Mouse (Mus musculus) natural killer cell, adult 2 months (primary cell): Measurements from ENCODE around the gene Tmem109.

Experiments used
- DNase-seq, 2 experiments: peaks; one replicate each; pipeline ENCODE4 v3.0.0; 2022; ENCODE audit warnings: low spot score in 2 of 2

Tmem109 gene

DNA sequence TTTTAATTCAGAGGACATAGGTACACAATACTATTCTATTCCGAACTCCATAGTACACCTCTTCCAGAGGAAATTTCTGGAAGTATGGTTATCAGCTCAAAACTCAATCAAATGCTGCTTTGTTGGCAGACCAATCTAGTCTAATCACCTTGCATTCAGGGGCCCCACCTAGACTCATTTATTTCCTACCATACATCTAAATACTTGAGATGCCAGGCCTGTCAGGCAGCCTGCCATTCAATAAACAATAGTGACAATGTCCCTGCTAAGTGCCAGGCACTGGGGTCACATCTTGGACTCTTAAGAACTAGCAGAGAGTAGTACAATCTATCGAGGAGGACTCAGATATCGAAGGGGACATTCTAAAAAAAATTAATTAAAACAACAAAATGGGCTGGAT is 10.4 kb upstream of the Tmem109 start:
- DNase-seq, result no peak

DNA sequence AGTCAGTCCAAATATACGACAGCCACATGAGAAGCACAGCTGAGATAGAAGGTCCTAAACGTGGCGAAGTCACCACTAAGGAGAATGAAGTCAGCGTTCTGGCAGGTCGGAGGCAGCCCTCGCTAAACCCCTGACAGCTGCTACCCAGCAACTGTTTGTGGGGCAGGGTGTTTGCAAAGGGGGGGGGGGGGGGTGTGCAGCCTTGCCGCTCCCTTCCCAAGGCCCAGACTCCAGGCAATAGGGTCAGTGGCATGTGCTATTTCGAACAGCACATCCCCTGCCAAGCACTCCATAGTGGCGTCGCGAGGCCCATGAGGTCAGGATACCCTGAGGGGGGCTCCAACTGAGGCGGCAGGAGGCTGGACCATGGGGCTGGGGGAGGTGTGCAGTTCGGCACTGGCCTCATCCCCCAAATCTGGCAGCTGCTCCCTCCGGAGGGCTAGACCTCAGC is 801 bp downstream of the Tmem109 start:
- peak in 1 of 2 experiments; percentile 3 for DNase-seq

DNA sequence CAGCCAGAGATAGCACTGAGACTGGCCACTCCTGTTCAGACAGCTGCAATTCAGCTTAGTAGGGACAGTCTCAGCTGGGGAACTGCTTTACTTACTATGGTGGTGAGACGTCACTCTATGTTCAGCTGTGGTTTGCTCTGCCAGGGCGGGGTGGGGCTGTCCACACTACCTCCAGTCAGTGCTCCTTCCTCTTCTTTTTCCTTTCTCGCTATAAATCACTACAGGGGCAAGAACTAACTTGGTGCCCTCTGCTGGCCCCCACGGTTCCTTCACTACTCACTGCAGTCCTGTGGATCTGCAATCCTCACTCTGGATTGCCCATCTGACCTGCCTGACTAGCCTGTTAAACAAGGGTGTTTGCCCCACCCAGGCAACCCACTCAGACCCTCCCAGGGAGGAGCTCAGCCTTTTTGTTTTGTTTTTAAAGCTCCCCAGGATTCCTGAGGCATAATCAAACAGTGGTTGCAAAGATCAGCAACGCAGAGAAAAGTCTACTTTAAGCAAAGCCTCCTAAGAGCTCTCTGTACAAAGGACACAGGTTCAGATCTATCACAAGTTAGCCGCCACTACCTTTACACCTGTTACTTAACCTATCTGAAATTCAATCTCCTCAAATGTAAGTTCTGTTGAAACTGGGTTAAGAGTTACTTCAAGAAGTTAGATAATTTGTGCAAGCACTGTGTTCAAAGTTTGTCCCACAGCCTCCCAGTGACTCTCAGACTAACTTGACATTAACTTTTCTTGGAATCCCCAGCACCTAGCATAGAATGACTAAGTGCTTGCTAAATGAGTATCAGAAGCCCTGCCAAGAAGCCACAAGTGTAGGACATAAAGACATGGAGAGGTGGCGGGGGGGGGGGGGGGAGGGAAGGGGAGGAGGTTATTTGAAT is 1.5 kb downstream of the Tmem109 start:
- peak; percentile 53 to 82 for DNase-seq

DNA sequence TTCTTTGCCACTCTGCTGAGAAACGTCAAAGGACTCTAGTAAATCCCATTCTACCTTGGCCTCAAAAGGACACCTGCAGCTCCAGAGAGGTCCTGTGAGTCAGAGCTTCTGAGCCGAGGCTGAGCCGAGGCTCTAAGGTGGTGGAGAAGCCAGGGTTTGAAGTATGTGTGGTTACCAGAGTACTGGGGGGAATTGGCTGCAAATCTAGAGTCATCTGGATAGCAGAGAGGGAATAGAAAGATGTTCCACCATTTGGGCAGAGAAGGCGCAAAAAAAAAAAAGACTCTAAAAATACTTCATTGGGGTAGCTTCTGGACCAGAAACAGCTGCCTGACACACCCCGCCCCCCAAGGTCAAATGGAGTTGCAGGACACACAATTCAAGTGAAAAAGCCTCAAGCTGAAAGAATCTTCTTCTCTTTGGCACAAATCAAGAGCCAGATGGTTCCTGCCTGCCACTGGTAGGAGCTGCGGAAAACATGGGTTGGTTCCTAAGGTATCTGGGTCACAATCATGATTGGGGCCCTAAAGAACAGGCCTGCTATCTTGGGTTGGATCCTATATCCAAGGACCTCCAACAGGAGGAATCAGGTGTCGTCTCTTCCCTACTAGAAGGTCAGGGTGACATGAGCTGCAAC is 3.5 kb downstream of the Tmem109 start:
- DNase-seq, result no peak

DNA sequence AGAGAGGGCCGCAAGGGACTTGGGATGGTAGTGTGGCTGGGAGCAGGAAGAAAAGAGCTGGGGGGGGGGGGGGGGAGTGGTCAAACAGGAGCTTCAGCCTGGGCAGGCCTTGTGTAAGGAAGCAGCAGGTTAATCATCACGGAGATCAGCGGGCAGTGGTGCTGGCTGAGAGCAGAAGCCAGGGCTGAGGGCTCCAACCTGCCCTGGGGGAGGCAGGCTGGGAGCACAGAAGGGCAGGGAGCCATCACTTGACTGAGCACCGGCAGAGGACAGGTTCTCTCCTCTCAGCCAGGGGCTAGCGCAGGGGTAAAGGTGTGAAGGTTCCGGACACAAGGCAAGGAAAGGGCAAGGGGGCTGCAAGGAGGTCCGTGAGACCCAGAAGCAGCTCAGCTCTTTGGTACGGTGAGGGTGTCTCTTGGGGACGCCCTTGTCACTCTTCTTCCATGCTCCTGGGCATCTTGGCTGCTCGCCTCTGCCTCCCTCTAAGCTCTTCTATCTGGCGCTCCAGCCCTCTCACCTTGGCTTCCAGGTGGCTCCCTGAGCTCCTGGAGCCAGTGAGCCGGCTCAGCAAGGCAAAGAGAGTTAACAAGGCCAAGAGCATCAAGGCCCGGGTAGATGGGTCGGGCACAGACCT is 10.4 kb downstream of the Tmem109 start:
- no peak for DNase-seq

DNA sequence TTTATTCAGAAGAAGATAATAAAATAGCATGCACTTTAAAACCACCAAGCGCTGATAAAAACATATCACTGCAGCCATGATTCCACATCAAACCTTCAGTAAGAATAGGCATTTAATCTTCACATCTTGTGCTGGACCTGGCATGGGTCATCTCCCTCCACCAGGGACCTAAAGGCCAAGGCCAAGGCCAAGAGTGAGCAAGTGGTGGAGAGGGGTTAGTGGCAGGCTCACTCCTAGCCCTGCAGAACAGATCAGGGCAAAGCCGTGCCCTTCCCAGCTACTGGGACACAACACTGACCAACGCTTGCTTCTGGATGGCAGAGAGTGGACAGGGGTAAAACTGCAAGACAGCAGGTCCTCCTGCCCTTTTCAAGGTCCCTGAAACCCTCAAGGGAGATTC is 11.1 kb downstream of the Tmem109 start:
- DNase-seq, result no peak

DNA sequence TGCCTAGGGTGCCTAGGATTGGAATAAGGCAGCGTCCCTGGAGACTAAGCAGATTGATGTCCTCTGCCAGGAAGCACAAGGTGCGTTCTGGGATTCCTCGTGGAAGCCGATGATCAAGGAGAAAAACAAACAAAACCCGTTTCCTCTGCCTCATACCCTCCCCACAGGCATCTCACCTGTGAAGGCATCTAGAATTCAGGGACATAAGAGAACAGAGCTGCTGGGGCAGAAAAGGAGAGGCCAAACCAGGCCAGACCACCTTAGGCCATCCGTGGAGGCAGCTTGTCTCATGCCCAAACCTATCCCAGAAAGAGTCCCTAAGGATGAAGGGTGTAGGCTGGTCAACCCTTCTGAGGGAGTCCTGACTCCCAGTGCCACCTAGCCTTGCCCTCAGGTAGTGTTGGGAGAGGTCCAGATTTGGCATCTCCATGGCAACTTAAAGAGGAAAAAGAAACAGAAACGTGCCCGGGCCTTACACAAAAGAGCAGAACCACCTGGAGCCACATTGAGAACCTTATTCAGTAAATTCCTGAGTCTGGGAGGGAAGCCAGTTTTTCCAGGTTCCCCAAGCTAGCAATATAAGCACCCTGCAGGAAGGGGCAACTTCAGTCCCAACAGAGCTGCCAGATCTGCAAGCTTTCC is 11.8 kb downstream of the Tmem109 start, which contains the start of gene Tmem132a:
TSS of gene Tmem132a (minus strand) at position 55 of the 642 bp plus-strand sequence.
- no peak for DNase-seq

DNA sequence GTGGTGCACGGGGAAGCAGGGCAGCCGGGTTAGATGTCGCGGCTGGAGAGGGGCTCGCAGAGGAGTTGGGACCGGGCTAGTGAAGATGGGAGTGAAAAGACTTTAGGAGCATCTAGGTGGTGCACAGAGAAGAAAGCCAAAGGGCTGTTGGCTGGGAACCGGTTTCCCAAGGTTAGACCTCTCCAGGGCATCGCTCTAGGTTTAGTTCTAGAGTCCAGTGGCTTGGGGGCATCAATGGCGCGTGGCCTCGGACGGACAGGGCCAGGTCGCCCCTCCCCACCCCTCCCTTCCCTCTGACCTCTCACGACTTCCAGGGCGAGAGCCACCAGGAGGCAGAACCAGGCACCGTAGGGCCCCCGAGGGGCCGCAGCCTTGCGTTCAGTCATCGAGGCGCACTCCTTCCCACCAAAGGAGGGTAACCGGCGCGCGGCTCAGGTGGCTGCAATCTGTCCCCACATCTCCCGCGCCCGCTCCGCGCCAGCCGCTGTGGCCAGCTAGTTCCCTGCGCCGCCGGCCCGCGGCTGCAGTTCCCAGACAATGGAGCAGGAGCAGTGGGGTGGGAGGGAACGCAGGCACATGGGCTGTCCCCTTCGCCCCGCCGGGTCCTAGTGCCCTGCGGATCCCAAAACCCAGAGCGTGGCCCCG is 12.4 kb downstream of the Tmem109 start:
- no peak for DNase-seq

DNA sequence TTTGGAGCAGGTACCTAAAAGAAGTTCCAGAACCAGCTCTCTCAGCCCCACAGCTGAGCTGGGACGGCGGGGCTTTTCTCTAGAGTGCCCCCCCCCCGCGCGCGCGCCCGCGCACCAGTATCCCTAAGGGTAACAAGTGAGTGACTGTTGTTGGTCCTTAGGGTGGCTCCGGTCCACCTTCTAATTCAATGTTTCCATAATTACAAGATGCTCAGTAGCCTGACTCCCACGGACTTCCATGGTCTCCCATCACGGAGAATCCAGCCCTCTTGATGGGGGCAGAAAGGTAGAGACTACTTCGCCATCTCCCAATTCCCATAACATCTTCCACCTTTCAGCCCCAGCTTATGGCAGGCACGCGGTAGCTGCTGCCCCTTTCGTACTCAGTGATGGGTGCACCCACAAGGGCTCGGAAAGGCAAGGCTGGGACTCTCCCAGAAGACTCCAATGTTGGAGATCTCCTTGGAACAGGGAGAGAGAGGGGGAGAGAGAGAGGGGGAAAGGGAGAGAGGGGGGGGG is 13.1 kb downstream of the Tmem109 start:
- DNase-seq, result no peak

DNA sequence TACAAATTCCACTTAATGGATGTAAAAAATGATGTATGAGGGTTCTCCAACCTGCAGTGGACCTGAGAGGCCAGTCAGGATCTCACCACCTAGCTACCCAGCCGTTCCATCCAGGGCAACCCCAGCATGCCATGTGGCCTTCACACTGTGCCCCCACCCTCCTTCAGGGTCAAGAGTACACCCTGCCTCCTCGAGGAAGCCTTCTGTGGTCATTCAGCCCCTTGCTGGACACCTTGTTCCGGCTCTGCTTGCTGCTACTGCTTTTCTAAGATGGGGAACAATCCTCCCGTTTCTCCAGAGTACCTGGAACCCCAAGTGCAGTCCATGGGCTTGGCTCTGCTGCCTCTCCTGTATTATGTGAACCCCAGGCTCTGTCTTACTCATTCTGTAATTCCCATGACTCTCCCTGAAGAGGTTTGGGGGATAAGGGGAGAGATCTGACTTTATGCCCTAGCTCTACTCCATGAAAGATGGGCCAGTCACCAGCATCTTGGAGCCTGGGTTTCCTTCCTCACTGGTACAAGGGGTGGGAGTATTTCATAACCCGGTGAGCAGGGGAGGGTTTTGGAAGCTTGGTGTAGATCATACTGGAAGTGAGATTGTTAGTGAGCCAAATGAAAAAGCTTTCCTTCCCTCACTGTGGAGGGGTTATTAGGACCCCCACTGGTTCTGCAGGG is 13.7 kb downstream of the Tmem109 start:
- DNase-seq, result no peak

DNA sequence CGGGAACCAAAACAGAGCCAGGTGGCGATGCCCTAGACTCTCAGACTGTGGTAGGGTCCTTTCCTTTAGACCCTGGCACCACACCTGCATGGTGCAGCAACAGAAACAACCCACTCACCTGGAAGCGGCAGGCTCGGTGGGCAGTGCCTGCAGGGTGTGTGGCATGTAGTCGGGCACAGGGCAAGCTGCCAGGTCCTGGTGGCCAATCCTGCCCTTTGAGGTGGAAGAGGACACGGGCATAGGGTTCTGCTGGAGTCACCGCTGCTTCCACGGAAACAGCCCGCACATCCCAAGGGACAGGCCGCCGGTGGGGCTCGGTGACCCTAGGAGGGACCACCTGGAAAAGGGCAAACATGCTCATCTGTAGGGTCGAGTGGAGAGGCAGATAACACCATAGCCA is 15.4 kb downstream of the Tmem109 start:
- no peak for DNase-seq

DNA sequence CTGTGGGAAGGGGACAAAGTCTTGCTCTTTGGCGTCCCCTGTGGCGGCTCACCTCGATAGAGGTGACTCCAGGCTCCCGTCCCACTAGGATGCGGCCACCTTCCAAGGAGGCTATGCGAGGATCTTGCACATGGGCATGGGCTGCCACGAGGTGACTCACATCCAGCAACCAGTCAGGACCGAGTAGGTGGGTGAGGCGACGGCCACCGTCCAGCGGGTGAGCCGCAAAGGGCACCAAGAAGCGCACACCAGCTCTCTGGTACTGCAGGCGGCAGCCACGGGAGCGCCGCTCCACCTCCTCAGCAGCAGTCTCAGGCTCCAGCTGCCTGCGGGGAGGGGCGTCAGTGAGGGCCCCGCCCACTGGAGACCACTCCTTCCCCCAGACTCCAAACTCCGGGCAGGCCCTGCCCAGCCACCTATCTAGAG is 21.7 kb downstream of the Tmem109 start:
- DNase-seq, result no peak

DNA sequence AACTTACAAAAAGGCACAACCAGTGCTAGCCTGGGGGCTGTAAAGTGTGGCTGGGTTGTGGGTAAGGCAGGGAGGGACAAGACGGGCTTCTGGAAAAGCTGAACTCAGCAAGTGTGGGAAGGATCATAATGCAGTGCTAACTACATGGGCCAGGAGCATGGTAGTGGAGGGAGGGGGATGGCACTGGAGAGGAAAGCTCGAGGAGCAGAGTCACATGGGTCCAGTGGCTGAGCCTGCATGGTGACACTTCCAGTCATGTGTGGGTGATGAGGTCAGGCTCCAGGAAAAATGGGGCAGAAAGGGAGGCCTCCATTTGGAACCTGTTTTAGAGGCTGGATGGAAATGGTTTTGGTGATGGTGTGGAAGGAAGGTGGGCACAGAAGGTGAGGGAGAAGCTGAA is 25.3 kb downstream of the Tmem109 start:
- DNase-seq, result no peak

DNA sequence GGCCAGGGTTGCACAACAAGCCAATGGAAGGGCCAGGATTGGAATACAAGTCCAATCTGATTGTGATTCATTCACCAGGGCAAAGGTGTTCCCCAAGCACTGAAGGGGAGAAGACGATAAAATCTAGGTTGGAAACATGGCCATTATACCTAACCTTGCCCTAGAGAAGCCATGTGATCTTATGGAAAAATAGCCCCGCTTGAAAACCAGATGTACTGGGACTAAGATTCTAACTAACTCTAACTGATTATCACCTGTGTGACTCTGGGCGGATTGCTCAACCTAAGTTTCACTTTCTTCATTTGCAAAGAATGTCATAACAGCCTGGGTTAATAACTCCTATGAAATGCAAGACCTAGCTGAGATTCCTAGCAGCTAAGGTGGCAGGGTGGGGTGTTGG is 26.4 kb downstream of the Tmem109 start:
- DNase-seq, result no peak

DNA sequence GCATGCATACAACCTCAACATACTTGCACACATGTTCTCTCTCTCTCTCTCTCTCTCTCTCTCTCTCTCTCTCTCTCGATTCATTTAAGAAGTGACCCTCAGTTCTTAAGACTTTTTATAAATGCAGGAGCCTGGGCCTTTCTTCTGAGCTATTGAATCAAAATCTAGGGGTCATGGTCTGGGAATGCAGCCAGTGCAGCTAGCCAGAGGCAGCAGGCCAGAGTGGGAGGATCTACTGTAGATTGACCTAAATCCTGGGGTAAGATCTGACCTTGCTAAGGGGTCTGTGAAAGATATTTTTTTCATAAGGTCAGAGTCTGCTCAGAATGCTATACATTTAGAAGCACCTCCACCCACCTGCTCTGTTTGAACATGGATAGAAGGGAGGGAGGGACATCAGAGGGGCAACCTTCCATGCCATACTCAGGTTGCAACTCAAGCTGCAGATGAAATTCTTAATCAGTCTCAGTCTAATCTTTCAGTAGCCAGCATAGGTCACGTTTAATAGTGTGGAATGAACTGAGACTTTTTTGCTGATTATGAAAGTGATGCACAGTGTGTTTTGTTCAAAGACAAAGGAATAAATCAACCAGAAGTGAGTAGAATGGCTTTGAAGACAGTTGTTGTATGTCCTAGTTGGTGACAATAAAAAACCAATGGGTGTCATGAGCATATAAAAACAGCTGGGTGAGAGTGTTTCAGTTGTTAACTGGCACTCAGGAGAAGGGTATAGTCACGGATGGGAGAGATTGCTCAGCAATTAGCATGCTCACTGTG is 34.3 kb downstream of the Tmem109 start:
- no peak for DNase-seq

DNA sequence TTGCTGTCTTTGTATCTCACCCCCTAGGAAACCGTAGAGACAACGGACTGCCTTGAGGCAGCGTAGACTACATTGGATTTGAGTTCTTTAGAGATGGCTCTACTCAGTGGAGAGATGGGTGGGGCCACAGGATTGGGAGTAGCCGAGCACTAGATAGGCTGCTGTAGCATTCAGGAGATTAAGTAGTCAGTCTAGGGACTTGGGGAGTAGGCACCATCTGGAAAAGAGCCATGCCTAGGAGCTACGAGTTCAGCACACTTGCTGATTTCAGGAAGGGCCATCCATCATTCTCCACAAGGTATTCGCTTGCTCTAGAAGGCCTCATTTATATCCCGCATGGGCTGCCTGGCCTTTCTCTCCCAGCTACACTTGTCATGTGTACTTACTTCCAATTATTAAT is 35.7 kb downstream of the Tmem109 start:
- no peak for DNase-seq

DNA sequence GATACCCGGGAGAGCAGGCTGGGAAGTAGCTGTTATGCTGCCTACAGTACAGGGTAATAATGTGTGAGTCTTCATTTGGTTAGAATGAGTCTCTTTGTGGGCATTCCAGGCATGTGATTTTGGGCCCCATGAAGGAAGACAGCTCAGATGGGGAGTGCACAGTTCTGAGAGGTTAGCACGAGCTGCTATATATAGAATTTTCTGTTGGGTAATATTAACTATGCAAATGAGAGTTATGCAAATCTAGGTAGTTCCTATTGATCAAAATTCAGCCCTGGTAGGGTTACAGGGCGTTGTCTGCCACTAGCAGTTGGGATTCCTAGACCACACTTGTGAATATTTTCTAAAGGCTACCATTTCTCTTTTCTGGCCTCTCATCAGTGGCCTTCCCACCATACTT is 36.3 kb downstream of the Tmem109 start:
- peak in 1 of 2 experiments; percentile 44 for DNase-seq

DNA sequence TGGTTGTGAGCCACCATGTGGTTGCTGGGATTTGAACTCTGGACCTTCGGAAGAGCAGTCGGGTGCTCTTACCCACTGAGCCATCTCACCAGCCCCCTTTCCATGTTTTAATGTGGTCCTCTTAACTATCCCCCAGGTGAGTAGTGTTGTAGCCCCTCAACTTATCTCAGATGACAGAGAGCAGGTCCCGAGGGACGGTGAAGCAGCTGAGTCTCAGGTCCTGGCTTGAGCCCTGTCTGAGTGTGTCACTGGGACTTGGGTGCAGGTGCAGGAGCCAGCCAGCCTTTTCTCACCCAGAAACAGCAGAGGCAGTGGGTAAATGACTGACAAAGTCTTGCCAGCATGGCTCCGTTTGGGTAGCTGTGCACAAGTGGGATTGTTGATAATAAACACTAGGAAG is 37.6 kb downstream of the Tmem109 start:
- no peak for DNase-seq

DNA sequence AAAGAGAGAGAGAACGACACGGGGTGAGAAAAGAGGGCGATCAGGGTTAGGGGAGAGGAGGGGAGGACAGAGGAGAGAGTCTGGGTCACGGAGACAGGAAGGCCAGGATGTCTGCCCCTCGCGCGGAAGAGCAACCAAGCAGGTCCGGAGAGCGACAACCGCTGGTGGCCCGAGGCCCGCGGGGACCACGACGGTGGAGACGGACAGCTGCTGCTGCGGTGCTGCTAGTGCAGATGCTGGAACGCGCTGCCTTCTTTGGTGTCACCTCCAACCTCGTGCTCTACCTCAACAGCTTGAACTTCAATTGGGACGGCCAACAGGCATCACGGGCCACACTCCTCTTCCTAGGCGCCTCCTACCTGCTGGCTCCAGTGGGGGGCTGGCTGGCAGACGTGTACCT is 38.9 kb downstream of the Tmem109 start:
- peak in 1 of 2 experiments; percentile 45 for DNase-seq
